Mouse (Mus musculus) embryonic stem cell, embryonic (primary cell): ENCODE measurements around the gene Tank.

ENCODE experiments used
- CTCF ChIA-PET, 4 experiments: fragments of 300-600 bp in 2 of 4; fragments of 350-600 bp in 2 of 4; sonication (Branson Sonifier 250); formaldehyde crosslinking; loops; one replicate each; lab custom pipeline; 2022; ENCODE audit warnings: inconsistent platforms in 2 of 4; lab: Charles Lee
- POLR2A ChIA-PET, 4 experiments: fragments of 300-600 bp in 2 of 4; fragments of 350-600 bp in 2 of 4; sonication (Branson Sonifier 250); formaldehyde crosslinking; loops; one replicate each; lab custom pipeline; 2022; ENCODE audit warnings: antibody characterized with exemption in 4 of 4, inconsistent platforms in 1 of 4; lab: Charles Lee

Tank gene

GRCm38 (mm10) chr2:61630864-61631555, 52.6 kb downstream of the Tank start:
- ChIA-PET CTCF (no interaction called here), POLR2A (no interaction called here)

- CTCF ChIA-PET: no interaction called here
- POLR2A ChIA-PET: interaction anchor here in 1 of 4 experiments (1.2 kb wide), 1 partner anchor 42 kb away, joined by 4 read pairs; no protein-coding TSS in a partner anchor
These were observed 56.7 kb downstream of the Tank start for GRCm38 (mm10) chr2:61635099-61635498.

- POLR2A ChIA-PET: no interaction called here
- CTCF ChIA-PET: interaction anchor here in 1 of 4 experiments (0.6 kb wide), 1 partner anchor 313 kb away, joined by 5 read pairs; no protein-coding TSS in a partner anchor
These were observed 59.8 kb downstream of the Tank start for GRCm38 (mm10) chr2:61638182-61638581.

- POLR2A ChIA-PET: interaction anchor here in 1 of 4 experiments (0.8 to 1.8 kb wide), 3 partner anchors 8 to 107 kb away, joined by 3 to 5 read pairs (median 4); no protein-coding TSS in a partner anchor
- CTCF ChIA-PET: no interaction called here
These were observed 64.3 kb downstream of the Tank start for GRCm38 (mm10) chr2:61642452-61643368.

GRCm38 (mm10) chr2:61651206-61651605, 72.8 kb downstream of the Tank start:
- POLR2A ChIA-PET: interaction anchor here in 1 of 4 experiments (1.1 kb wide), 1 partner anchor 9 kb away, joined by 4 read pairs; no protein-coding TSS in a partner anchor
- CTCF ChIA-PET: no interaction called here

- ChIA-PET POLR2A (interaction anchor here in 1 of 4 experiments (1.1 kb wide), 1 partner anchor 9 kb away, joined by 4 read pairs; no protein-coding TSS in a partner anchor), CTCF (interaction anchor here in 1 of 4 experiments (0.7 kb wide), 1 partner anchor 159 kb away, joined by 3 read pairs; no protein-coding TSS in a partner anchor)
These were observed 73.3 kb downstream of the Tank start for GRCm38 (mm10) chr2:61651640-61652039.

- ChIA-PET POLR2A (interaction anchor here (0.5 to 1.0 kb wide), 4 partner anchors 8 to 996 kb away, joined by 3 to 7 read pairs (median 4); no protein-coding TSS in a partner anchor), CTCF (interaction anchor here in 1 of 4 experiments (0.7 to 1.0 kb wide), 2 partner anchors 11 to 977 kb away, joined by 3 to 8 read pairs; no protein-coding TSS in a partner anchor)
These were observed 76.6 kb downstream of the Tank start for GRCm38 (mm10) chr2:61655046-61655381.

- ChIA-PET CTCF (interaction anchor here in 2 of 4 experiments (0.6 to 1.0 kb wide), 3 partner anchors 12 to 976 kb away, joined by 3 to 8 read pairs (median 3); no protein-coding TSS in a partner anchor), POLR2A (interaction anchor here in 3 of 4 experiments (0.5 to 1.0 kb wide), 3 partner anchors 8 to 995 kb away, joined by 3 to 5 read pairs (median 3); no protein-coding TSS in a partner anchor)
These were observed 77.2 kb downstream of the Tank start for GRCm38 (mm10) chr2:61655382-61656281.

- ChIA-PET CTCF (interaction anchor here in 2 of 4 experiments (1.3 to 2.5 kb wide), 2 partner anchors 11 to 12 kb away, joined by 5 to 9 read pairs; no protein-coding TSS in a partner anchor), POLR2A (interaction anchor here in 3 of 4 experiments (0.6 to 0.8 kb wide), 9 partner anchors 28 to 1652 kb away, joined by 3 to 6 read pairs (median 3); no protein-coding TSS in a partner anchor)
These were observed 78.3 kb downstream of the Tank start for GRCm38 (mm10) chr2:61656421-61657411.

GRCm38 (mm10) chr2:61659254-61659653, 80.9 kb downstream of the Tank start:
- ChIA-PET POLR2A (no interaction called here), CTCF (interaction anchor here in 2 of 4 experiments (1.0 to 2.5 kb wide), 3 partner anchors 9 kb away, joined by 3 to 9 read pairs (median 3); no protein-coding TSS in a partner anchor)

- CTCF ChIA-PET: no interaction called here
These were observed 84.4 kb downstream of the Tank start for GRCm38 (mm10) chr2:61662833-61663232.

GRCm38 (mm10) chr2:61663573-61664241, 85.3 kb downstream of the Tank start:
- ChIA-PET POLR2A (interaction anchor here in 1 of 4 experiments (0.7 kb wide), 1 partner anchor 1193 kb away, joined by 3 read pairs; no protein-coding TSS in a partner anchor), CTCF (interaction anchor here in 1 of 4 experiments (0.6 kb wide), 1 partner anchor 829 kb away, joined by 9 read pairs; no protein-coding TSS in a partner anchor)

More at GRCm38 (mm10) chr2:61662833-61663232, 84.4 kb downstream of the Tank start:
- POLR2A ChIA-PET: interaction anchor here in 1 of 4 experiments (1.1 to 1.3 kb wide), 3 partner anchors 20 to 143 kb away, joined by 3 to 5 read pairs (median 3); no protein-coding TSS in a partner anchor

GRCm38 (mm10) chr2:61667420-61667819, 89.0 kb downstream of the Tank start:
- POLR2A ChIA-PET: interaction anchor here in 1 of 4 experiments (0.6 kb wide), 1 partner anchor 802 kb away, joined by 4 read pairs; no protein-coding TSS in a partner anchor
- CTCF ChIA-PET: interaction anchor here (0.6 to 1.8 kb wide), 6 partner anchors 9 to 877 kb away, joined by 3 to 9 read pairs (median 3); no protein-coding TSS in a partner anchor

GRCm38 (mm10) chr2:61668260-61668659, 89.9 kb downstream of the Tank start:
- POLR2A ChIA-PET: interaction anchor here in 2 of 4 experiments (0.5 to 0.9 kb wide), 4 partner anchors 19 to 1405 kb away, joined by 3 to 4 read pairs (median 3); no protein-coding TSS in a partner anchor
- CTCF ChIA-PET: interaction anchor here (0.5 to 1.8 kb wide), 25 partner anchors 8 to 790 kb away, joined by 3 to 14 read pairs (median 3); no protein-coding TSS in a partner anchor

- CTCF ChIA-PET: no interaction called here
- POLR2A ChIA-PET: no interaction called here
These were observed 96.2 kb downstream of the Tank start for GRCm38 (mm10) chr2:61674555-61674954.
